Mouse (Mus musculus) intestine, embryonic 15.5 days (tissue): ENCODE measurements around the gene Ngef. TPM values are rescaled to one million over a fixed set of nuclear protein-coding genes. Genes with fewer than 3 reads are reported as not detected.

Experiments used
- ATAC-seq: fragments of 200-750 bp; cut with Nextera tagmentation; 2 replicates; pipeline ENCODE4 v1.8.0; 2017; ENCODE audit warnings: moderate TSS enrichment, moderate library complexity
- H3K27ac ChIP-seq: fragments of 300-500 bp; sonication (generic); 2 replicates; pipeline ENCODE4 v1.5.1; 2015; ENCODE audit warnings: mild to moderate bottlenecking, inconsistent platforms
- H3K27me3 ChIP-seq: fragments of 300-500 bp; sonication (generic); replicated peaks from 2 replicates; pipeline ENCODE4 v1.6.1; 2015; ENCODE audit warnings: inconsistent platforms
- H3K36me3 ChIP-seq: fragments of 300-500 bp; sonication (generic); 2 replicates; pipeline ENCODE4 v1.6.1; 2015; ENCODE audit warnings: inconsistent platforms
- H3K4me1 ChIP-seq: fragments of 300-500 bp; sonication (generic); replicated peaks from 2 replicates; pipeline ENCODE4 v1.6.1; 2015; ENCODE audit warnings: inconsistent platforms
- H3K4me2 ChIP-seq: fragments of 300-500 bp; sonication (generic); replicated peaks from 2 replicates; pipeline ENCODE4 v1.6.1; 2015; ENCODE audit warnings: mild to moderate bottlenecking, inconsistent platforms
- H3K4me3 ChIP-seq: fragments of 300-500 bp; sonication (generic); replicated peaks from 2 replicates; pipeline ENCODE4 v1.5.1; 2015; ENCODE audit warnings: inconsistent platforms
- H3K9ac ChIP-seq: fragments of 300-500 bp; sonication (generic); 2 replicates; pipeline ENCODE4 v1.6.1; 2015; ENCODE audit warnings: inconsistent platforms
- H3K9me3 ChIP-seq: fragments of 300-500 bp; sonication (generic); 2 replicates; pipeline ENCODE4 v1.6.1; 2016; ENCODE audit warnings: inconsistent platforms
- WGBS: fragments of 180-500 bp; shearing (Covaris S2); methylation state at CpG from one replicate; pipeline ENCODE4 v1.1.7; 2015; 5-methylcytosine and 5-hydroxymethylcytosine counted together
- polyA plus RNA-seq: library from polyadenylated mRNA; unstranded; fragments of >200 nt; fragmentation: Nextera tagmentation; extraction: Ambion mirVana; gene quantifications from 2 replicates; pipeline ENCODE4 v1.2.1, GENCODE M21; 2015

The Ngef gene
- polyA plus RNA-seq = 17.9 and 19.6 TPM in 2 replicates

- Histone ChIP-seq H3K9me3 (no peaks in the 10 kb centered on the region), H3K4me2 (peak within 1 kb of the TSS; percentile 50), H3K4me3 (peak within 1 kb of the TSS; percentile 33), H3K4me1 (peaks cover 6% of the 10 kb centered on the region; the same call in 1 of the 2 replicates), H3K27me3 (no peaks in the 10 kb centered on the region), H3K36me3 (no peaks in the 10 kb centered on the region), H3K9ac (peak within 1 kb of the TSS; percentile 37; the same call in 1 of the 2 replicates), H3K27ac (peak within 1 kb of the TSS; percentile 92)
- WGBS = 46% methylated on average over 6 of the region's 6 CpGs
- peak; percentile 95 for ATAC-seq
Observed at GRCm38 (mm10) chr1:87573800-87574215, at the start of gene Ngef. Ngef (minus strand) TSS chr1:87573870.

DNA sequence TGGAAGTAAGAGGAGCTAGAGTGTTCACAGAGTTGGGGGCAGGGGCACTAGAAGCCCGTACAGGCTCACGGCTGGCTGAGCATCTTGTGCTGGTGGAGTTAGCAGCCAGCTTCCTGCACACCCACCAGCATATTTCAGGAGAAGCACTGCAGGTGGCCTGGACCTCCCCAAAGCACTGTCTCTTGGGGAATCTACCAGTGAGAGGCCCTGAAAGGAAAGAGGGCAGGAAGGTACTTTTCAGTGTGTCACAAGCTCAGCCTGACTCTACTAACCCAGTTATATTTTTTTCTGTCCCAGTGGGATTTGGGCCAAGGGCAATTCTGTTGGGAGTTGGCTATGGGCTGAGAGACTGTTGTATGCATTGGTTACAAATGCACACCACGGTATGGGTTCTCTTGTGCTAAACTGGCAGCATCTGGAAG, 48.2 kb upstream of the Ngef start:
- ATAC-seq = no peak
- Histone ChIP-seq H3K4me3 (no peak overlapping the region), H3K27me3 (no peaks in the 10 kb centered on the region), H3K27ac (no peak overlapping the region), H3K9me3 (no peaks in the 10 kb centered on the region), H3K4me2 (no peak overlapping the region), H3K36me3 (no peaks in the 10 kb centered on the region), H3K4me1 (no peaks in the 10 kb centered on the region), H3K9ac (no peak overlapping the region)
- 73% methylated on average over 3 of the region's 3 CpGs for WGBS

DNA sequence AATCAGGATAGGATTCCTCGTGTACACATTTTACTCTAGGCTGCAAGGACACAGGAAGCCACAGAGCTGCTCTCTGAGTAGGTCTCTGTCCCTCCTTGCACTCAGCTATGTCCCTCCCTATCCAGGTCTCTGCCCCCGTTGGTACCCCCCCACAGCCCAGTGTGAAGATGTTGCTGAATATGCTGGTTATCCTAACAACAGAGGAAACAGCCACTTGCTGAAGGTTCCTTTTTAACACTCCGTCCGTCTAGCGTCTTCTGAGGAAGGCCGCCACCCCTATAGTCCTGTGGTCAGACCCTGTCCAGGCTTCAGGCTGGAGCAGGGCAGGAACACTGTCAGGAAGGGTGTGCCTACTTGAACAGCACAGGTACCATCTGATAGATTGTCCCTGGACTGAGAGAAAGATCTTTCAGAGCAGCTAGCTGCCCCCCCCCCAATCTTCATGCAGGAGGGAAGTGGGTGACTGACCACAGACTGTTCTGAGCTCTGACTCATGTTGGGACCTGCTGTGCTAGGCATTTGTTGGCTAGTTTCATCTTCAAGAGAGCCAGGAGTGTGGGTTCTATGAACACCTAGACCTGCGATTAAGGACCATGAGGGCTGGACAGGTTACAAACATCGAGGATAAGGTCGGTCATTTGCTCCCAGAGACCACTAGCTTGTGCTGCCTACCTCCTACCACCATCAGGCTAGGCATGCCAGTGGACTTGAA, 47.6 kb upstream of the Ngef start:
- H3K27ac ChIP-seq = no peak overlapping the region
- WGBS = 75% methylated on average over 9 of the region's 9 CpGs
- no peaks in the 10 kb centered on the region for H3K9me3 ChIP-seq
- no peak for ATAC-seq
- H3K4me2 ChIP-seq = no peak overlapping the region
- H3K4me1 ChIP-seq = no peaks in the 10 kb centered on the region
- H3K36me3 ChIP-seq = no peaks in the 10 kb centered on the region
- no peaks in the 10 kb centered on the region for H3K27me3 ChIP-seq
- no peak overlapping the region for H3K9ac ChIP-seq
- peak overlapping the region; percentile 15; the same call in 1 of the 2 replicates for H3K4me3 ChIP-seq

GRCm38 (mm10) chr1:87620693-87621092, 47.0 kb upstream of the Ngef start:
- no peaks in the 10 kb centered on the region for H3K36me3 ChIP-seq
- WGBS = 84% methylated on average over 6 of the region's 6 CpGs

DNA sequence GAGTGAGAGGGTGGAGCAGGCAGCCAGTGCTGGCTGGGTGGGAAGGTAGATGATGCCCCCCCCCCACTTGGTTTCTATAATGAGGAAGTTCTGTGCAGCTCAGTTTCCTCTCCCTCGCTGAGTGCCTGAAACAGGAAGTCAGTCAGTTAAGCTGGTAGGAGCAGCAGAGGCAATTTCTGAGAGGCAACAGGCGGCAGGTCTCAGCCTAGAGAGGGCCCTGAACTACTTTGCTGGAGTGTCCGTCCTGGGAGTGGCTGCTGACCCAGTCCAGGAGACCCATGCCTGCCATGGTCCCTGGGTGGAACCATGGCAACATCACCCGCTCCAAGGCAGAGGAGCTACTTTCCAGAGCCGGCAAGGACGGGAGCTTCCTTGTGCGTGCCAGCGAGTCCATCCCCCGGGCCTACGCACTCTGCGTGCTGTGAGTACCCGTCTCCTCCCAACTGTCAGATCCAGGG, 46.6 kb upstream of the Ngef start, which contains the start of gene Inpp5d:
Gene Inpp5d (plus strand): TSS at position 102 of the 458 bp plus-strand sequence.
- Histone ChIP-seq H3K9ac (no peak within 1 kb of the TSS), H3K4me3 (peak within 1 kb of the TSS; percentile 15), H3K4me1 (no peaks in the 10 kb centered on the region), H3K27me3 (no peaks in the 10 kb centered on the region), H3K9me3 (no peaks in the 10 kb centered on the region), H3K4me2 (peak within 1 kb of the TSS; percentile 31), H3K27ac (peak within 1 kb of the TSS; percentile 20; the same call in 1 of the 2 replicates), H3K36me3 (no peaks in the 10 kb centered on the region)
- ATAC-seq = no peak; the same call in 1 of the 2 replicates
- WGBS = 69% methylated on average over 12 of the region's 12 CpGs

More at GRCm38 (mm10) chr1:87620693-87621092, 47.0 kb upstream of the Ngef start:
- no peak for ATAC-seq
- Histone ChIP-seq H3K4me2 (peak overlapping the region; percentile 31), H3K27me3 (no peaks in the 10 kb centered on the region), H3K4me1 (no peaks in the 10 kb centered on the region), H3K9ac (no peak overlapping the region), H3K9me3 (no peaks in the 10 kb centered on the region), H3K27ac (peak overlapping the region; percentile 20; the same call in 1 of the 2 replicates), H3K4me3 (peak overlapping the region; percentile 15)

DNA sequence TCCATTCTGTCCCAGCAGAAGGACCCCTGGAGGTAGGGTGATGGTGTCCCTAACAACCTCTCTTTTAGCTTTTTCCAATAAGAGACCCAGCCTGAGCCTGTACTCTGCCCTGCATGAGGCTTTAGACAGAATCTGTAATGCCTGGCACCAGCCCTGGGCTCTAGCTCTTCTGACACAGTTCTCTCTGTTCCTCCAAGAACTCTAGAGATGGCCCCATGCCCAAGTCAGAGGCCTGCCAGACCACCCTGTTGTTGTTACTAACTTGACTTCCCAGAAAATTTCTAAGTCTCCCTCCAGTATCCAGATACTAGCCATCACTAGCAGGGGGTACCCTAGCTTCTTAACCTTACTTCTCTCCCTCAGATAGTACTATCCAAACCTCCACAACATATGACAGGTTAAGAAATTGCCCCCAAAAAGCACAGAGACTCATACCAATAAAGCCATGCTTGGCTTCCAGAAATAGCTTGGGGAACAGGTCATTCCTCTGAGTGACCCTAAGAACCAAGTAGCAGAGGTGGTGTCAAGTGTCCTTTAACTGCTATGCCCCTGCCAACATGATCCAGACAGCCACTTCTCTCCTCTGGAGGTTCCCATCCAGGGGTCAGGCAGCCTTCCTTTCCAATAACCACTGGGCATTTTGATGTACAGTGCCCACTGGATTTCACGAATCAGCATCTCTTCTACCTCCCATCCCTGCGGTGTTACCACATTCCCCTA, 41.1 kb upstream of the Ngef start:
- H3K9ac ChIP-seq = no peak overlapping the region
- H3K9me3 ChIP-seq = no peaks in the 10 kb centered on the region
- no peaks in the 10 kb centered on the region for H3K36me3 ChIP-seq
- H3K27ac ChIP-seq = no peak overlapping the region
- H3K4me1 ChIP-seq = no peaks in the 10 kb centered on the region
- H3K4me3 ChIP-seq = no peak overlapping the region
- no peak overlapping the region for H3K4me2 ChIP-seq
- no peaks in the 10 kb centered on the region for H3K27me3 ChIP-seq
- 86% methylated on average over 2 of the region's 2 CpGs for WGBS
- ATAC-seq = no peak

DNA sequence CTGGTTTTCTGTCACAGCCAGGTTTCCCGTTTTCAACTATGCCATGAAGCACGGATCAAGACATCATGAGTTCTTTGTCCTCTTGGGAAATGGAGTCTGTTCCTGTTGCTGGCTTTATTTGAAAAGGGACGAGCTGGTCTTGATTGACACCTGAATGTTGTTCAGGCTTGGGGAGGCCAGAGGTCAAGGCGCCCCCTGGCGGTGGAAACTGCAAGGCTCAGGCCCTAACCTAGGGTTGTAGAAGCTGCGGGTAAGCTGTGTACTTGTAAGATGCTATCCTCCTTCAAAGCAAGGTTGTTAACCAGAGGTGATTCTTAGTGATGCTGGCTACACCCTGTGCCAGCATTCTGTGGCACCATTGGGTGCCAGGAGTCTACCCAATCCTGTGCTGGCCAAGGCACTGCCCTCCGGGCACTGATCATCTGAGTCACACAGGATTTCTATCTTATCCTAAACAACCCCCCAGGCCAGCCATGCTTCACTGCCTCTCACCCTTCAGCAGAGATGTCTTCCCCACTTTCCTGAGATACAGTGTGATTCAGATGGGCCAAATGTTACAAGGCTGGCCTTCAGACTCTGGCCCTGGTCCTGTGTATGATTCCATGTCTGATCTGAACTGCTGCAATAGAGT, 34.9 kb upstream of the Ngef start:
- H3K9me3 ChIP-seq = no peaks in the 10 kb centered on the region
- H3K27me3 ChIP-seq = no peaks in the 10 kb centered on the region
- no peak overlapping the region for H3K27ac ChIP-seq
- peak; percentile 69 for ATAC-seq
- 35% methylated on average over 7 of the region's 7 CpGs for WGBS
- no peaks in the 10 kb centered on the region for H3K4me1 ChIP-seq
- no peak overlapping the region for H3K4me2 ChIP-seq
- H3K9ac ChIP-seq = no peak overlapping the region
- H3K36me3 ChIP-seq = no peaks in the 10 kb centered on the region
- no peak overlapping the region for H3K4me3 ChIP-seq

DNA sequence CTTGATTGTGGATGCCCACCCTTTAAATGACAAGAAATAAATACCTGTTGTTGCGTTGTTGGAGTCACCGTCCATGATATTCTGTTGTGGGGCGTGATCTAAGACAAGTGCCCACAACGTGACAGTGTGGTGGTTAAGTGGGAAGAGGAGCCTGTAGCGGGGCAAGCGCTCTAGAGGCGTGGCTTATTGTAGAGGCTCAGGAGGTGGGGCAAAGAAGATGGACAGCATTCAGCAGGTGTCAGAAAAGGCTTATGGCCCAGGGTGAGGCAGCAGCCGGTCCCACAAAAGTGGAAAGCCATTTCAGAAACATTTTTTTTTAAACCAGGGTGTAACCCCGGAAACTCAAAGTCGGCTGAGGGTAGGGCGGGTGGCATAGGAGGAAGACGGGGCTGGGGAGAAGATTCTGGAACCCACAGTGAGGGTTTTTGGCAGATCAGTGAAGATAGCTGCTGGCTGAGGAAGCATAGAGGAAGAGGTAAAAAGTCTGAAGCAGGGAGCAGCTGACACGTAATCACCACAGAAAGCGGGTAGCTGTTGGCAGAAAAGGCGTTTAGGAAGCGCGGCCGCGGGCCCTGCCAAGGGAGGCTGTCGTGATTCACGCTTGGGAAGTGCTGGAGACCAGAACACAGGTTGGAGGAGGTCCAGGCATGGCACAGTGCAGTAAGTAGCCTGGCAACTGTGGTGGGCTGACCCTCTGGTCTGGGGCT, 33.9 kb upstream of the Ngef start:
- no peaks in the 10 kb centered on the region for H3K27me3 ChIP-seq
- no peaks in the 10 kb centered on the region for H3K36me3 ChIP-seq
- H3K9me3 ChIP-seq = no peaks in the 10 kb centered on the region
- H3K4me2 ChIP-seq = no peak overlapping the region
- no peak overlapping the region for H3K9ac ChIP-seq
- H3K27ac ChIP-seq = no peak overlapping the region
- 79% methylated on average over 21 of the region's 21 CpGs for WGBS
- H3K4me3 ChIP-seq = no peak overlapping the region
- ATAC-seq = no peak
- no peaks in the 10 kb centered on the region for H3K4me1 ChIP-seq

GRCm38 (mm10) chr1:87605296-87605695, 31.6 kb upstream of the Ngef start:
- no peak overlapping the region for H3K4me2 ChIP-seq
- no peak overlapping the region for H3K9ac ChIP-seq
- no peaks in the 10 kb centered on the region for H3K9me3 ChIP-seq
- no peak overlapping the region for H3K27ac ChIP-seq
- 86% methylated on average over 2 of the region's 2 CpGs for WGBS
- no peaks in the 10 kb centered on the region for H3K4me1 ChIP-seq
- H3K27me3 ChIP-seq = no peaks in the 10 kb centered on the region
- H3K36me3 ChIP-seq = no peaks in the 10 kb centered on the region
- ATAC-seq = no peak
- no peak overlapping the region for H3K4me3 ChIP-seq

DNA sequence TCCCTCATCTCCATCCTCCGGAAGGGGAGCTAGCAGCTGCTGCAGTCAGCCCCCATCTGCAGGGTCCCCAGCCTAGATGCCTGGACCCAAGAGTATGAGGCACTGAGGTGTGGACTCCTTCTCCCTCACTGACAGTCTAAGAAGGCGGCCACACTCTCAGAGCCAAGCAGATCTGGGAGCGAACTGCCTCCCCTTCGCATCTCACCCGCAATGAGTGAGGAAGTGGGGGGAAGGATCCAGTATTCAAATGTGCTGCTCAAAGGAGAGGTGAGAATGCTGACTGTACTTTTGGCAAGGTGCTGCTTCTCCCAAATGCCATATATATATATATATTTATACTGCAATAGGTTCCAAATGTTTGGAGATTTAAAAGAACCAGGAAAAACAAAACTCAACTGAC, 29.7 kb upstream of the Ngef start:
- H3K27ac ChIP-seq = no peak overlapping the region
- H3K9me3 ChIP-seq = no peaks in the 10 kb centered on the region
- H3K9ac ChIP-seq = no peak overlapping the region
- no peaks in the 10 kb centered on the region for H3K4me1 ChIP-seq
- no peak overlapping the region for H3K4me3 ChIP-seq
- H3K4me2 ChIP-seq = no peak overlapping the region
- 90% methylated on average over 5 of the region's 5 CpGs for WGBS
- H3K36me3 ChIP-seq = no peaks in the 10 kb centered on the region
- no peak for ATAC-seq
- H3K27me3 ChIP-seq = no peaks in the 10 kb centered on the region

DNA sequence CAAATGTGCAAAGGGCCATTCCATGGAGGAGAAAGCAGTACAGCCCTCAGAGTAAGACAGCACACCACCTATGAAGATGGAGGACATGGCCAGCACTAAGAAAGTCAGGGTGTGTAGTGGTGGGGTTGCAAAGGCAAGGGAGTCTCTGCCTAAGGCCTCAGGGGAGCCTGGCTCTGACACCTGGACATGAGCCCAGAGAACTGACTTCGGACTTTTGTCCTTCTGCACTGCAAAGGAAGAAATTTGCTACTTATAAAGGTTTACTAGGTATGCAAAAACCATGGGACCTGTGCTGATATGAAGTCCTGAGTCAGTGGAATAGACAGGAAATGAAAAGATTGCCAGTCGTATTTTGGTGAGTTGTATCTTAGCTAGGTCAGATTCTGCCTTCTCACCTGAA, 28.1 kb upstream of the Ngef start:
- H3K4me1 ChIP-seq = no peaks in the 10 kb centered on the region
- WGBS = 80% methylated on average over 2 of the region's 2 CpGs

DNA sequence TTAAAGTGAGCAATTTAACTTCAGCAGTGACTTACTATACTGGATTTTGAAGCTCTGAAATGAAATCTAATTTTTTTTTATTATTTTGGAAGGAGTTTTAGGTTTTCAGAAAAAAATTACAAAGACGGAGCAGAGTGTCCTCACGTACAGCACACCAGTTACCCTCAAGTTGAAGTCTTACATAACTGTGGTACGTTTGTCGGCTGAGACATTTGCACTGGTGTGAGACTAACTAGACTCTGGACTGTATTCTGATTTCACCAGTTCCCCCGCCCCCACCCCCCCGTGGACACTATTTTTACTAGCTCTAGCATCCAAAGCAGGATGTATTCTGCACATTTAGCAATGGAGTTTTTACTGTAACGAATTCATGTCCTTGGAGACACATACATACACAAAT, 26.9 kb upstream of the Ngef start:
- no peak for ATAC-seq
- no peaks in the 10 kb centered on the region for H3K36me3 ChIP-seq
- H3K4me2 ChIP-seq = no peak overlapping the region
- no peak overlapping the region for H3K9ac ChIP-seq
- H3K4me1 ChIP-seq = no peaks in the 10 kb centered on the region
- H3K27me3 ChIP-seq = no peaks in the 10 kb centered on the region
- 79% methylated on average over 7 of the region's 7 CpGs for WGBS
- no peak overlapping the region for H3K27ac ChIP-seq
- no peaks in the 10 kb centered on the region for H3K9me3 ChIP-seq
- H3K4me3 ChIP-seq = no peak overlapping the region

More for the DNA sequence above, 28.1 kb upstream of the Ngef start:
- no peaks in the 10 kb centered on the region for H3K9me3 ChIP-seq
- H3K36me3 ChIP-seq = no peaks in the 10 kb centered on the region
- H3K9ac ChIP-seq = no peak overlapping the region
- no peak overlapping the region for H3K27ac ChIP-seq
- H3K4me2 ChIP-seq = no peak overlapping the region
- H3K4me3 ChIP-seq = no peak overlapping the region
- ATAC-seq = no peak
- no peaks in the 10 kb centered on the region for H3K27me3 ChIP-seq
